Mouse (Mus musculus) heart, postnatal 0 days (tissue): ENCODE measurements around the gene Fyb. TPM values are rescaled to one million over a fixed set of nuclear protein-coding genes. Genes with fewer than 3 reads are reported as not detected.

Source experiments
- ATAC-seq: fragments of 200-750 bp; cut with Nextera tagmentation; 2 replicates; pipeline ENCODE4 v1.8.0; 2017; ENCODE audit warnings: low read depth, moderate number of reproducible peaks, moderate library complexity; ENCODE audit not compliant: insufficient read depth
- DNase-seq: peaks from one replicate; pipeline ENCODE4 v3.0.0-alpha.2; 2016; ENCODE audit warnings: low spot score
- H3K27ac ChIP-seq: fragments of 300-500 bp; sonication (generic); 2 replicates; pipeline ENCODE4 v1.5.1; 2014; ENCODE audit warnings: low read depth, mild to moderate bottlenecking
- H3K27me3 ChIP-seq: fragments of 300-500 bp; sonication (generic); 2 replicates; pipeline ENCODE4 v1.6.1; 2014; ENCODE audit warnings: low read length, mixed read lengths; ENCODE audit not compliant: control insufficient read depth, insufficient read depth
- H3K36me3 ChIP-seq: fragments of 300-500 bp; sonication (generic); replicated peaks from 2 replicates; pipeline ENCODE4 v1.6.1; 2014; ENCODE audit warnings: low read length, mixed read lengths; ENCODE audit not compliant: control insufficient read depth, insufficient read depth
- H3K4me1 ChIP-seq: fragments of 300-500 bp; sonication (generic); 2 replicates; pipeline ENCODE4 v1.6.1; 2014; ENCODE audit warnings: antibody characterized with exemption; ENCODE audit not compliant: control insufficient read depth, insufficient read depth
- H3K4me2 ChIP-seq: fragments of 300-500 bp; sonication (generic); 2 replicates; pipeline ENCODE4 v1.6.1; 2014; ENCODE audit warnings: low read depth, mild to moderate bottlenecking, low read length, moderate library complexity
- H3K4me3 ChIP-seq: fragments of 300-500 bp; sonication (generic); 2 replicates; pipeline ENCODE4 v1.5.1; 2014; ENCODE audit warnings: low read depth, low read length
- H3K9ac ChIP-seq: fragments of 300-500 bp; sonication (generic); replicated peaks from 2 replicates; pipeline ENCODE4 v1.6.1; 2014; ENCODE audit warnings: low read depth, low read length, mixed read lengths
- H3K9me3 ChIP-seq: fragments of 300-500 bp; sonication (generic); replicated peaks from 2 replicates; pipeline ENCODE4 v1.6.1; 2016; ENCODE audit warnings: low read length; ENCODE audit not compliant: control insufficient read depth
- CTCF ChIP-seq: IDR thresholded peaks from 2 replicates; pipeline ENCODE4 v1.5.1; 2016; ENCODE audit warnings: antibody characterized with exemption, control low read depth, low read depth
- EP300 ChIP-seq: IDR thresholded peaks from 2 replicates; pipeline ENCODE4 v1.6.1; 2016; ENCODE audit warnings: antibody characterized with exemption, low read depth
- WGBS: fragments of 180-500 bp; shearing (Covaris S2); extraction: QIAGEN DNeasy Blood & Tissue Kit; methylation state at CpG from one replicate; pipeline ENCODE4 v1.1.7; 2014; 5-methylcytosine and 5-hydroxymethylcytosine counted together
- polyA plus RNA-seq: library from polyadenylated mRNA; unstranded; fragments of >200 nt; fragmentation: Nextera tagmentation; extraction: Ambion mirVana; gene quantifications from 2 replicates; pipeline ENCODE4 v1.2.1, GENCODE M21; 2015
- total RNA-seq: library from RNA; depleted of rRNA; stranded (reverse); fragments of >200 nt; gene quantifications from 2 replicates; pipeline ENCODE4 v1.2.3, GENCODE M21; 2014; ENCODE audit warnings: low replicate concordance

Fyb gene
- total and polyA plus RNA-seq, 2 experiments from 2014 or later, result 1.8 TPM; not detected in 1

DNA sequence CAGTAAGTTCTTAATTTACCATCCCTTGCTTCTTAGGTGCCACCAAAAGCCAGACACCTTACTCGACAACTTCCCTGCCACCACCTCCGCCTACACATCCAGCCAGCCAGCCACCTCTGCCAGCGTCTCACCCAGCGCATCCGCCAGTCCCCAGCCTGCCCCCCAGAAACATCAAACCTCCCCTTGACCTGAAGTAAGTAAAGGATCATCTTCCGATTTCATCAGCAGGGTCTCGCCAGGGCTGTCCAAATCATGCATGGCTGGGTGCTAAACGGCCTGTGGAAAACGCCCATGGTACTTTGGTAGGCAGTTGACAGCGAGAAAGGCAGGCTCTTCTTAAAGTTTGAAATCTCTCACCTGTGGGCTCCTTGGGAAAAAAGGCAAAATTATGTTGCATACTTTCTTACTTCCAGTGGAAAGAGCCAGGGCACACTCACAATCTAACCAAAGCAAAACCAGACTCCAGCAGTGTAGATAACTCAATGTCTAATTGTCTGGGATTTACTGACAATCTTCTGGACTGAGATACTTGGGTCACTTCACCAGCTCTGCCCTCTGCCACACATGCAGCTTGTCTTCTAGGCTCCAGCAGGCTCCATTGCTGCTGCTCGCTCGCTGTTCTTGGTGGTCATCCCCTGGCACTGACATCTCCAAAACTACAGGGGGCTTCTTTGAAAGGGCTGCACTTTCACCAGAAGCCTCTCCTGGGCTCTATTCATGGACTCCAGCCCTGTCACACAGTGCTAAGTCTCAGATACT lies 97.1 kb downstream of the Fyb start:
- no peaks in the 10 kb centered on the region for H3K36me3 ChIP-seq
- no peak overlapping the region for H3K27ac ChIP-seq
- no peak overlapping the region for H3K9ac ChIP-seq
- H3K9me3 ChIP-seq, result no peaks in the 10 kb centered on the region
- no peak for DNase-seq
- H3K27me3 ChIP-seq, result no peaks in the 10 kb centered on the region
- H3K4me3 ChIP-seq, result no peak overlapping the region
- WGBS, result 84% methylated on average over 12 of the region's 12 CpGs
- H3K4me2 ChIP-seq, result no peak overlapping the region
- ATAC-seq, result no peak
- H3K4me1 ChIP-seq, result no peaks in the 10 kb centered on the region
- TF ChIP-seq CTCF (no peak), EP300 (no peak)

GRCm38 (mm10) chr15:6622512-6622911 lies 99.9 kb downstream of the Fyb start:
- ATAC-seq (peak; percentile 64; the same call in 1 of the 2 replicates), DNase-seq (peak; percentile 78)
- WGBS, result 4% methylated on average over 5 of the region's 5 CpGs

GRCm38 (mm10) chr15:6623529-6624228 lies 101.0 kb downstream of the Fyb start:
- 52% methylated on average over 8 of the region's 8 CpGs for WGBS
- H3K4me2 ChIP-seq, result no peak overlapping the region
- no peaks in the 10 kb centered on the region for H3K36me3 ChIP-seq
- no peak overlapping the region for H3K9ac ChIP-seq
- no peak overlapping the region for H3K27ac ChIP-seq
- H3K4me3 ChIP-seq, result no peak overlapping the region
- H3K27me3 ChIP-seq, result no peaks in the 10 kb centered on the region
- ATAC-seq, result no peak
- no peaks in the 10 kb centered on the region for H3K9me3 ChIP-seq
- DNase-seq, result no peak
- H3K4me1 ChIP-seq, result 0 out of 2 replicates have a peak, but pooled peaks cover 4% of the 10 kb centered on the region
- no peak for TF ChIP-seq CTCF
- TF ChIP-seq EP300, result no peak

More at GRCm38 (mm10) chr15:6622512-6622911, 99.9 kb downstream of the Fyb start:
- Histone ChIP-seq H3K9ac (no peak overlapping the region), H3K36me3 (no peaks in the 10 kb centered on the region), H3K27me3 (no peaks in the 10 kb centered on the region), H3K4me2 (no peak overlapping the region), H3K9me3 (no peaks in the 10 kb centered on the region), H3K4me3 (no peak overlapping the region), H3K27ac (no peak overlapping the region), H3K4me1 (0 out of 2 replicates have a peak, but pooled peaks cover 4% of the 10 kb centered on the region)
- peak; percentile 85 for TF ChIP-seq CTCF
- TF ChIP-seq EP300, result no peak

DNA sequence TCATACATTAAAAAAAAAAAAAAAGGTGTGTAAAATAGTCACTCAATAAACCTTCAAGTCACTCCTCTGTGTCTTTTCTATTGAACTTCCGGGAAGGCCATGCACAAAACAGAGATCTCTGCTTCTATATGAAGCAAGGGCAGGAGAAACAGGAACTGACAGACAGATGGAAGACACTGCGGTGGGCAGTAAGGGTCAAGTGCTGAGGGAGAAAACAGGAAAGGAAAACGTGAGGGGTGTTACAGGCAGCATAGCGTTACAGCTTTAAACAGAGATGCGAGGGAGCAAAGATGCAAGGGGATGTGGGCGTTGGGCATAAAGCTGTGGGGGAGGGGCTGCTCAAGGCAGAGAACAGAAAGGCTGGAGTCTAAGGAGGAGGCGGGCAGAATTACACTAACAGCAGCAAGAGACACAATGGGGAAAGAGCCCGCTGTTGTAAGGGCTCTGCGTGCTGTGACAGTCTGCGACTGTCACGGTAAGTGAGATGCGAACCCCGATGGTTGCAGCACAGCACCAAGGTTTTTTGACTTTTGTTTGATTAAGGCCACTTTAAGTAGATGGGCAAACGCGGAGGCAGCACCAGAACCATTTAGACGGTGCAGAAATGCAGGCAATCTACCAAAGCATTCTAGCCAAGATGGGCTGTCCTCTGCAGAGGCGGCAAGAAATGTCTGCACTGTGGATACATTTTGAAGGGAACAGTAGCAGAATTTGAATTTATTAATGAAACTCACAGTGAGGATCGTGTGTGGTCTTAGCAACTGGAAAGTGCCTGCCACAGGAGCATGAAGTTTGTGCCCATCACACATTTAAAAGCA lies 101.9 kb downstream of the Fyb start:
- Histone ChIP-seq H3K4me2 (peak overlapping the region; percentile 49), H3K9ac (no peak overlapping the region), H3K9me3 (no peaks in the 10 kb centered on the region), H3K4me3 (peak overlapping the region; percentile 14; the same call in 1 of the 2 replicates), H3K36me3 (no peaks in the 10 kb centered on the region), H3K27me3 (no peaks in the 10 kb centered on the region), H3K27ac (no peak overlapping the region), H3K4me1 (0 out of 2 replicates have a peak, but pooled peaks cover 4% of the 10 kb centered on the region)
- DNase-seq (no peak), ATAC-seq (no peak)
- whole genome bisulfite sequencing, result 30% methylated on average over 18 of the region's 18 CpGs
- no peak for TF ChIP-seq CTCF
- TF ChIP-seq EP300, result no peak

GRCm38 (mm10) chr15:6625607-6626033 lies 103.0 kb downstream of the Fyb start:
- DNase-seq (peak; percentile 62), ATAC-seq (peak; percentile 33; the same call in 1 of the 2 replicates)
- 0 out of 2 replicates have a peak, but pooled peaks cover 4% of the 10 kb centered on the region for H3K4me1 ChIP-seq
- 0 out of 2 replicates have a peak overlapping the region, but pooled peaks have one; percentile 15 for H3K9ac ChIP-seq
- H3K27me3 ChIP-seq, result no peaks in the 10 kb centered on the region
- H3K36me3 ChIP-seq, result no peaks in the 10 kb centered on the region
- TF ChIP-seq EP300, result no peak
- TF ChIP-seq CTCF, result peak; percentile 67
- peak overlapping the region; percentile 52 for H3K4me2 ChIP-seq
- no peaks in the 10 kb centered on the region for H3K9me3 ChIP-seq
- H3K27ac ChIP-seq, result no peak overlapping the region
- WGBS, result 5% methylated on average over 6 of the region's 6 CpGs
- H3K4me3 ChIP-seq, result peak overlapping the region; percentile 21; the same call in 1 of the 2 replicates
